Mouse (Mus musculus) T-cell, adult 66 days (primary cell): Measurements from ENCODE around the gene Sbp. TPM values are rescaled to one million over a fixed set of nuclear protein-coding genes. Genes with fewer than 3 reads are reported as not detected.

Experiments
- total RNA-seq, 2 experiments: library from RNA; stranded (reverse); gene quantifications; 3 replicates in 1 of 2; 4 replicates in 1 of 2; pipeline ENCODE4 v1.2.4; 2023

Sbp gene
- not detected for total RNA-seq

GRCm38 (mm10) chr17:23941372-23941771, at the start of gene Sbp:
TSS of gene Sbp (plus strand) at chr17:23941672.

GRCm38 (mm10) chr17:23917158-23917557, 24.3 kb upstream of the Sbp start, which contains the start of gene Dcpp3:
TSS of gene Dcpp3 (plus strand) at chr17:23917458.

GRCm38 (mm10) chr17:23955174-23955573, 13.7 kb downstream of the Sbp start, which contains the start of gene Sbpl:
TSS of gene Sbpl (minus strand) at chr17:23955274.

GRCm38 (mm10) chr17:23980297-23980909, 38.9 kb downstream of the Sbp start, which contains the start of gene Prss30:
TSS of gene Prss30 (minus strand) at chr17:23980566.

Other genes starting within 250 kb of the Sbp start
- gene 1520401A03Rik, start 218.9 kb upstream of the Sbp start, total RNA-seq: not detected
- 10 to 100 TPM; 35.4 to 36.1 TPM for gene Pkmyt1, start 215.3 kb upstream of the Sbp start, total RNA-seq
- gene Paqr4, start 200.8 kb upstream of the Sbp start, total RNA-seq: 1 to 10 TPM; 2.5 to 6.1 TPM
- 1 to 10 TPM; 2.6 to 2.9 TPM for gene Kremen2, start 195.8 kb upstream of the Sbp start, total RNA-seq
- gene Flywch1, start 170.1 kb upstream of the Sbp start, total RNA-seq: 10 to 100 TPM; 29.1 to 32.6 TPM
- under 1 TPM in 1 of 2 experiments, not detected in 1; 0.89 TPM for gene Flywch2, start 155.6 kb upstream of the Sbp start, total RNA-seq
- 1,000 to 10,000 TPM; 1,478 to 1,622 TPM for gene Srrm2, start 151.1 kb upstream of the Sbp start, total RNA-seq
- 100 to 1,000 TPM; 205 to 212 TPM for gene Elob, start 112.5 kb upstream of the Sbp start, total RNA-seq
- gene Prss33, start 105.6 kb upstream of the Sbp start, total RNA-seq: not detected
- not detected for gene Prss32, start 97.8 kb upstream of the Sbp start, total RNA-seq
- 1 to 10 TPM; 1.0 to 1.2 TPM for gene Prss41, start 97.5 kb upstream of the Sbp start, total RNA-seq
- not detected for gene Prss21, start 73.6 kb upstream of the Sbp start, total RNA-seq
- gene Dcpp1, start 60.8 kb upstream of the Sbp start, total RNA-seq: not detected
- not detected for gene Dcpp2, start 60.8 kb upstream of the Sbp start, total RNA-seq
- gene Dcpp3, start 24.2 kb upstream of the Sbp start, total RNA-seq: not detected
- gene Sbpl, start 13.6 kb downstream of the Sbp start, total RNA-seq: not detected
- gene Prss30, start 38.9 kb downstream of the Sbp start, total RNA-seq: 1 to 10 TPM; 1.4 to 1.7 TPM
- not detected for gene Prss22, start 56.4 kb downstream of the Sbp start, total RNA-seq
- gene Prss27, start 96.5 kb downstream of the Sbp start, total RNA-seq: not detected
- 10 to 100 TPM; 33.8 to 39.2 TPM for gene Kctd5, start 131.8 kb downstream of the Sbp start, total RNA-seq
- gene Pdpk1, start 209.3 kb downstream of the Sbp start, total RNA-seq: 100 to 1,000 TPM in 1 of 2 experiments, 10 to 100 TPM in 1; 95.5 to 101 TPM
- gene Amdhd2, start 222.1 kb downstream of the Sbp start, total RNA-seq: 10 to 100 TPM; 27.0 to 27.6 TPM
- gene Atp6v0c, start 228.0 kb downstream of the Sbp start, total RNA-seq: 100 to 1,000 TPM; 144 to 153 TPM